Mouse (Mus musculus): Measurements from ENCODE around the gene Tox3. TPM values are rescaled to one million over a fixed set of nuclear protein-coding genes. Genes with fewer than 3 reads are reported as not detected.

The Tox3 gene
- polyA plus RNA-seq, 1 experiment: not detected

GRCm38 (mm10) chr8:90232501-90232900 lies 115.6 kb downstream of the Tox3 start:
- no peak overlapping the region for H3K27ac ChIP-seq (ENCODE audit: insufficient read depth, low read depth, low read length)
- H3K4me3 ChIP-seq (ENCODE audit: insufficient read depth, low read depth, low read length): no peak overlapping the region
- no peaks in the 10 kb centered on the region for H3K4me1 ChIP-seq (ENCODE audit: control insufficient read depth, insufficient read depth, low read length)
- TF ChIP-seq CTCF (IDR thresholded peaks at IDR 0.05; ENCODE audit: insufficient read depth, low read depth, low read length) (no peak), POLR2A (IDR thresholded peaks at IDR 0.05; ENCODE audit: insufficient read depth, low read depth, low read length) (no peak)
- 70% methylated on average over 8 of the region's 8 CpGs for WGBS

- Histone ChIP-seq H3K4me1 (ENCODE audit: control insufficient read depth, insufficient read depth, low read length) (no peaks in the 10 kb centered on the region), H3K4me3 (ENCODE audit: insufficient read depth, low read depth, low read length) (no peak overlapping the region), H3K27ac (ENCODE audit: insufficient read depth, low read depth, low read length) (no peak overlapping the region)
- TF ChIP-seq CTCF (IDR thresholded peaks at IDR 0.05; ENCODE audit: insufficient read depth, low read depth, low read length) (no peak), POLR2A (IDR thresholded peaks at IDR 0.05; ENCODE audit: insufficient read depth, low read depth, low read length) (no peak)
- 84% methylated on average over 1 of the region's 1 CpGs for WGBS
Observed at GRCm38 (mm10) chr8:90224172-90224571, 124.0 kb downstream of the Tox3 start.

GRCm38 (mm10) chr8:90209105-90210037 lies 138.8 kb downstream of the Tox3 start:
- Histone ChIP-seq H3K4me1 (ENCODE audit: control insufficient read depth, insufficient read depth, low read length) (no peaks in the 10 kb centered on the region), H3K4me3 (ENCODE audit: insufficient read depth, low read depth, low read length) (no peak overlapping the region), H3K27ac (ENCODE audit: insufficient read depth, low read depth, low read length) (no peak overlapping the region)
- 55% methylated on average over 14 of the region's 14 CpGs for WGBS
- TF ChIP-seq CTCF (IDR thresholded peaks at IDR 0.05; ENCODE audit: insufficient read depth, low read depth, low read length) (no peak), POLR2A (IDR thresholded peaks at IDR 0.05; ENCODE audit: insufficient read depth, low read depth, low read length) (no peak)
